Mouse (Mus musculus): ENCODE measurements at regions not wholly inside any gene's neighbourhood (a gene's known extent, or its start where the extent isn't known, plus 50 kb on each side); places are given as distances from the start of the nearest gene placed in this dataset.

GRCm38 (mm10) chr14:24902870-24903269 lies 415.9 kb downstream of the Rps24 start:
- no peak for ATAC-seq (ENCODE audit: low FRiP score)
- H3K36me3 ChIP-seq, result no peaks in the 10 kb centered on the region
- H3K9ac ChIP-seq, result no peak overlapping the region
- H3K27me3 ChIP-seq, result peaks cover 6% of the 10 kb centered on the region; the same call in 1 of the 2 replicates
- peaks cover 7% of the 10 kb centered on the region for H3K4me1 ChIP-seq (replicated peaks)
- WGBS, result 9% methylated on average over 3 of the region's 4 CpGs
- H3K27ac ChIP-seq, result no peak overlapping the region
- no peaks in the 10 kb centered on the region for H3K9me3 ChIP-seq
- no peak overlapping the region for H3K4me2 ChIP-seq
- no peak overlapping the region for H3K4me3 ChIP-seq

GRCm38 (mm10) chr14:24904712-24905111 lies 417.8 kb downstream of the Rps24 start:
- WGBS, result 84% methylated on average over 6 of the region's 6 CpGs
- H3K9me3 ChIP-seq, result no peaks in the 10 kb centered on the region
- no peak overlapping the region for H3K27ac ChIP-seq
- no peak overlapping the region for H3K9ac ChIP-seq
- no peaks in the 10 kb centered on the region for H3K36me3 ChIP-seq
- H3K4me1 ChIP-seq (replicated peaks), result peaks cover 12% of the 10 kb centered on the region
- no peak overlapping the region for H3K4me2 ChIP-seq
- H3K4me3 ChIP-seq, result no peak overlapping the region
- no peak for ATAC-seq (ENCODE audit: low FRiP score)
- peaks cover 6% of the 10 kb centered on the region; the same call in 1 of the 2 replicates for H3K27me3 ChIP-seq

GRCm38 (mm10) chr14:24906916-24907315 lies 420.0 kb downstream of the Rps24 start:
- H3K4me3 ChIP-seq, result no peak overlapping the region
- WGBS, result 86% methylated on average over 7 of the region's 7 CpGs
- no peak overlapping the region for H3K27ac ChIP-seq
- no peaks in the 10 kb centered on the region for H3K36me3 ChIP-seq
- H3K9me3 ChIP-seq, result no peaks in the 10 kb centered on the region
- no peak overlapping the region for H3K9ac ChIP-seq
- no peak overlapping the region for H3K4me2 ChIP-seq
- ATAC-seq (ENCODE audit: low FRiP score), result no peak
- peaks cover 8% of the 10 kb centered on the region for H3K4me1 ChIP-seq (replicated peaks)
- peaks cover 6% of the 10 kb centered on the region; the same call in 1 of the 2 replicates for H3K27me3 ChIP-seq

- peaks cover 10% of the 10 kb centered on the region; the same call in 1 of the 2 replicates for H3K27me3 ChIP-seq
- no peak for ATAC-seq (ENCODE audit: low FRiP score)
- WGBS, result 86% methylated on average over 4 of the region's 4 CpGs
- no peaks in the 10 kb centered on the region for H3K9me3 ChIP-seq
- no peaks in the 10 kb centered on the region for H3K36me3 ChIP-seq
- peaks cover 10% of the 10 kb centered on the region for H3K4me1 ChIP-seq (replicated peaks)
- H3K9ac ChIP-seq, result no peak overlapping the region
- H3K27ac ChIP-seq, result no peak overlapping the region
- H3K4me2 ChIP-seq, result no peak overlapping the region
- H3K4me3 ChIP-seq, result no peak overlapping the region
Measured at GRCm38 (mm10) chr14:24908377-24908776, 421.5 kb downstream of the Rps24 start.

- no peak overlapping the region for H3K4me2 ChIP-seq
- no peak for ATAC-seq (ENCODE audit: low FRiP score)
- peaks cover 13% of the 10 kb centered on the region for H3K4me1 ChIP-seq (replicated peaks)
- 80% methylated on average over 6 of the region's 6 CpGs for WGBS
- no peaks in the 10 kb centered on the region for H3K36me3 ChIP-seq
- H3K27me3 ChIP-seq, result 0 out of 2 replicates have a peak, but pooled peaks cover 4% of the 10 kb centered on the region
- no peaks in the 10 kb centered on the region for H3K9me3 ChIP-seq
- H3K4me3 ChIP-seq, result no peak overlapping the region
- H3K9ac ChIP-seq, result no peak overlapping the region
- no peak overlapping the region for H3K27ac ChIP-seq
Measured at GRCm38 (mm10) chr14:24911621-24912020, 424.7 kb downstream of the Rps24 start.

- Histone ChIP-seq H3K27ac (no peak overlapping the region), H3K36me3 (no peaks in the 10 kb centered on the region), H3K4me1 (replicated peaks) (0 out of 2 replicates have a peak, but pooled peaks cover 3% of the 10 kb centered on the region), H3K9ac (no peak overlapping the region), H3K27me3 (no peaks in the 10 kb centered on the region), H3K4me3 (no peak overlapping the region), H3K4me2 (no peak overlapping the region), H3K9me3 (no peaks in the 10 kb centered on the region)
- 93% methylated on average over 3 of the region's 3 CpGs for WGBS
- no peak for ATAC-seq (ENCODE audit: low FRiP score)
Measured at GRCm38 (mm10) chr14:24919056-24919455, 432.1 kb downstream of the Rps24 start.

- H3K4me2 ChIP-seq, result no peak overlapping the region
- peaks cover 19% of the 10 kb centered on the region for H3K4me1 ChIP-seq (replicated peaks)
- no peaks in the 10 kb centered on the region for H3K27me3 ChIP-seq
- H3K27ac ChIP-seq, result no peak overlapping the region
- no peaks in the 10 kb centered on the region for H3K36me3 ChIP-seq
- no peak for ATAC-seq (ENCODE audit: low FRiP score)
- no peaks in the 10 kb centered on the region for H3K9me3 ChIP-seq
- WGBS, result 70% methylated on average over 10 of the region's 10 CpGs
- H3K9ac ChIP-seq, result no peak overlapping the region
- no peak overlapping the region for H3K4me3 ChIP-seq
Measured at GRCm38 (mm10) chr14:24922006-24922405, 435.1 kb downstream of the Rps24 start.

GRCm38 (mm10) chr14:24924561-24924960 lies 437.6 kb downstream of the Rps24 start:
- no peak overlapping the region for H3K27ac ChIP-seq
- no peak for ATAC-seq (ENCODE audit: low FRiP score)
- peaks cover 20% of the 10 kb centered on the region for H3K4me1 ChIP-seq (replicated peaks)
- no peak overlapping the region for H3K4me3 ChIP-seq
- H3K9me3 ChIP-seq, result no peaks in the 10 kb centered on the region
- no peak overlapping the region for H3K4me2 ChIP-seq
- WGBS, result 63% methylated on average over 3 of the region's 3 CpGs
- no peaks in the 10 kb centered on the region for H3K36me3 ChIP-seq
- no peaks in the 10 kb centered on the region for H3K27me3 ChIP-seq
- no peak overlapping the region for H3K9ac ChIP-seq

- no peak overlapping the region for H3K4me3 ChIP-seq
- WGBS, result 48% methylated on average over 11 of the region's 11 CpGs
- no peaks in the 10 kb centered on the region for H3K36me3 ChIP-seq
- H3K4me1 ChIP-seq (replicated peaks), result peaks cover 20% of the 10 kb centered on the region
- H3K27ac ChIP-seq, result no peak overlapping the region
- ATAC-seq (ENCODE audit: low FRiP score), result no peak
- H3K9ac ChIP-seq, result no peak overlapping the region
- no peaks in the 10 kb centered on the region for H3K9me3 ChIP-seq
- no peaks in the 10 kb centered on the region for H3K27me3 ChIP-seq
- no peak overlapping the region for H3K4me2 ChIP-seq
Measured at GRCm38 (mm10) chr14:24926086-24927048, 439.4 kb downstream of the Rps24 start.

- WGBS, result 81% methylated on average over 3 of the region's 3 CpGs
- H3K4me1 ChIP-seq (replicated peaks), result peaks cover 20% of the 10 kb centered on the region
- H3K4me2 ChIP-seq, result no peak overlapping the region
- H3K27me3 ChIP-seq, result no peaks in the 10 kb centered on the region
- no peak overlapping the region for H3K27ac ChIP-seq
- H3K9me3 ChIP-seq, result no peaks in the 10 kb centered on the region
- no peaks in the 10 kb centered on the region for H3K36me3 ChIP-seq
- no peak for ATAC-seq (ENCODE audit: low FRiP score)
- H3K4me3 ChIP-seq, result no peak overlapping the region
- H3K9ac ChIP-seq, result no peak overlapping the region
Measured at GRCm38 (mm10) chr14:24928726-24929125, 441.8 kb downstream of the Rps24 start.

- 34% methylated on average over 7 of the region's 7 CpGs for WGBS
- no peak for ATAC-seq (ENCODE audit: low FRiP score)
- Histone ChIP-seq H3K27ac (no peak overlapping the region), H3K27me3 (no peaks in the 10 kb centered on the region), H3K9me3 (no peaks in the 10 kb centered on the region), H3K4me1 (replicated peaks) (peaks cover 11% of the 10 kb centered on the region), H3K4me3 (no peak overlapping the region), H3K36me3 (no peaks in the 10 kb centered on the region), H3K9ac (no peak overlapping the region), H3K4me2 (no peak overlapping the region)
Measured at GRCm38 (mm10) chr14:24930251-24930650, 443.3 kb downstream of the Rps24 start.

- Histone ChIP-seq H3K36me3 (no peaks in the 10 kb centered on the region), H3K9me3 (no peaks in the 10 kb centered on the region), H3K4me1 (replicated peaks) (peaks cover 11% of the 10 kb centered on the region), H3K27me3 (no peaks in the 10 kb centered on the region), H3K27ac (no peak overlapping the region), H3K9ac (no peak overlapping the region), H3K4me2 (no peak overlapping the region), H3K4me3 (no peak overlapping the region)
- no peak for ATAC-seq (ENCODE audit: low FRiP score)
- WGBS, result 96% methylated on average over 2 of the region's 2 CpGs
Measured at GRCm38 (mm10) chr14:24937876-24938275, 451.0 kb downstream of the Rps24 start.

- peak overlapping the region; percentile 68; the same call in 1 of the 2 replicates for H3K27ac ChIP-seq
Measured at GRCm38 (mm10) chr14:24939068-24939467, 452.1 kb downstream of the Rps24 start.

More at GRCm38 (mm10) chr14:24939068-24939467, 452.1 kb downstream of the Rps24 start:
- Histone ChIP-seq H3K36me3 (no peaks in the 10 kb centered on the region), H3K27me3 (no peaks in the 10 kb centered on the region), H3K9ac (no peak overlapping the region), H3K4me2 (no peak overlapping the region), H3K9me3 (no peaks in the 10 kb centered on the region), H3K4me1 (replicated peaks) (peaks cover 11% of the 10 kb centered on the region), H3K4me3 (no peak overlapping the region)
- no peak for ATAC-seq (ENCODE audit: low FRiP score)
- 76% methylated on average over 4 of the region's 4 CpGs for WGBS

All from hindbrain, embryonic 13.5 days (tissue).